Mouse (Mus musculus) lung, embryonic 15.5 days (tissue): ENCODE data around the gene Crip1. TPM values are rescaled to one million over a fixed set of nuclear protein-coding genes. Genes with fewer than 3 reads are reported as not detected.

ENCODE experiments used
- ATAC-seq: fragments of 200-750 bp; cut with Nextera tagmentation; 2 replicates; pipeline ENCODE4 v1.8.0; 2017; ENCODE audit warnings: moderate number of reproducible peaks, borderline replicate concordance; ENCODE audit not compliant: low FRiP score, low TSS enrichment; ENCODE audit errors: extremely low read depth
- H3K27ac ChIP-seq: fragments of 300-500 bp; sonication (generic); 2 replicates; pipeline ENCODE4 v1.5.1; 2015; ENCODE audit warnings: moderate library complexity, mild to moderate bottlenecking, inconsistent platforms
- H3K27me3 ChIP-seq: fragments of 300-500 bp; sonication (generic); 2 replicates; pipeline ENCODE4 v1.6.1; 2015; ENCODE audit warnings: inconsistent platforms
- H3K36me3 ChIP-seq: fragments of 300-500 bp; sonication (generic); 2 replicates; pipeline ENCODE4 v1.6.1; 2015; ENCODE audit warnings: inconsistent platforms
- H3K4me1 ChIP-seq: fragments of 300-500 bp; sonication (generic); 2 replicates; pipeline ENCODE4 v1.6.1; 2015; ENCODE audit warnings: inconsistent platforms
- H3K4me2 ChIP-seq: fragments of 300-500 bp; sonication (generic); 2 replicates; pipeline ENCODE4 v1.6.1; 2015; ENCODE audit warnings: inconsistent platforms, mild to moderate bottlenecking, moderate library complexity
- H3K4me3 ChIP-seq: fragments of 300-500 bp; sonication (generic); 2 replicates; pipeline ENCODE4 v1.5.1; 2015; ENCODE audit warnings: mild to moderate bottlenecking, inconsistent platforms
- H3K9ac ChIP-seq: fragments of 300-500 bp; sonication (generic); 2 replicates; pipeline ENCODE4 v1.6.1; 2015; ENCODE audit warnings: inconsistent platforms
- H3K9me3 ChIP-seq: fragments of 300-500 bp; sonication (generic); 2 replicates; pipeline ENCODE4 v1.6.1; 2016; ENCODE audit warnings: inconsistent platforms
- WGBS: fragments of 180-500 bp; shearing (Covaris S2); methylation state at CpG from one replicate; pipeline ENCODE4 v1.1.7; 2015; 5-methylcytosine and 5-hydroxymethylcytosine counted together
- polyA plus RNA-seq: library from polyadenylated mRNA; unstranded; fragments of >200 nt; fragmentation: Nextera tagmentation; extraction: Ambion mirVana; gene quantifications from 2 replicates; pipeline ENCODE4 v1.2.1, GENCODE M21; 2015

Crip1 gene
- polyA plus RNA-seq, 1 experiment from 2014 or later = 454 TPM

DNA sequence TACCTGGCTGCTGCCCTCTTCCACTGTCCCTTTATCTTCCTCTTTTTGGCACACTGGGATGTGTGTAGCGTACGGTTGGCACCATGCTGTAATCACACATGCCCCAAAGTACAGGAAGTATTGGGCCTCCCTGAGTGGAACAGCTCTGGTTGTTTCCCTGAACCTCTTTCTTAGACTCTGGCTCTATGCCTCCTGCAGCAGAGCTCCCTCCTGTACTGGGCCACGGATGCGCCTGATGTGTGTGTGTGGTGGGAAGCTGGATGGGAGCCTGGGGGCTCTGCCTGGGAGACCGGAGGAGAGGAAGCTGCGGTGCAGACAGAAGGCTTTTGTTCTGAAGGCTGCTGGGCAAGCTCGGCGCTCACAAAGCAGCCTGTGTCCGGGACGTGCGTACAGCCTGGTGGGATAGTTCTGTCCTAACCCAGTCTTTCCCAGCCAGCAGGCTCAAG is 17.5 kb downstream of the Crip1 start:
- H3K4me3 ChIP-seq = no peak overlapping the region

DNA sequence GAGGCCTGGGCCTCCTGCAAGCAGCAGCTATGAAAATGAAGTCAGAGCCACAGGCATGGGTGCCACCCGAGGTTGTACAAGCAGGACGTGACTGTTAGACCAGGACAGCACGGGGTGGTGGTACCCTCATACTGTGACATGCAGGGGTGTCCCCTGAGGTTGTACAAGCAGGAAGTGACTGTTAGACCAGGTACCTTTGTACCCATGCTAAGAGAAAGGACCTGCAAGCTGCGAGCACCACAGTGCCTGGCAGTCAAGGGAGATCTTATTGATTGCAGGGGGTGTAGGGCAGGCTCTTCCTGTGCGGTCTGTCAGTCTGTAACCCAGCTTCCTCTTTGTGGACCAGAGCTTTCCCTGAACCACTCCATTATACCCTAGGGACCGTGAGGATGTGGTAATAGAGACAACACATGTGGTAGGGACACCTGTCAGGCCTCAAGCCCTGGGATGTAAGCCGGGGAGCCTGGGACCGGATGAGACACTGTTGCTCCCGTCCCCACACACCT is 22.0 kb downstream of the Crip1 start:
- H3K4me3 ChIP-seq = no peak overlapping the region
- WGBS = 83% methylated on average over 9 of the region's 9 CpGs
- H3K4me2 ChIP-seq = no peak overlapping the region
- H3K27me3 ChIP-seq = no peaks in the 10 kb centered on the region
- no peak overlapping the region for H3K9ac ChIP-seq
- no peaks in the 10 kb centered on the region for H3K4me1 ChIP-seq
- H3K27ac ChIP-seq = no peak overlapping the region
- no peaks in the 10 kb centered on the region for H3K9me3 ChIP-seq
- peaks cover 10% of the 10 kb centered on the region for H3K36me3 ChIP-seq
- peak; percentile 40; the same call in 1 of the 2 replicates for ATAC-seq

More for the DNA sequence above, 17.5 kb downstream of the Crip1 start:
- Histone ChIP-seq H3K36me3 (peaks cover 16% of the 10 kb centered on the region), H3K4me2 (no peak overlapping the region), H3K27me3 (no peaks in the 10 kb centered on the region), H3K27ac (no peak overlapping the region), H3K9ac (no peak overlapping the region), H3K4me1 (no peaks in the 10 kb centered on the region), H3K9me3 (no peaks in the 10 kb centered on the region)
- ATAC-seq = no peak
- 72% methylated on average over 11 of the region's 11 CpGs for WGBS

DNA sequence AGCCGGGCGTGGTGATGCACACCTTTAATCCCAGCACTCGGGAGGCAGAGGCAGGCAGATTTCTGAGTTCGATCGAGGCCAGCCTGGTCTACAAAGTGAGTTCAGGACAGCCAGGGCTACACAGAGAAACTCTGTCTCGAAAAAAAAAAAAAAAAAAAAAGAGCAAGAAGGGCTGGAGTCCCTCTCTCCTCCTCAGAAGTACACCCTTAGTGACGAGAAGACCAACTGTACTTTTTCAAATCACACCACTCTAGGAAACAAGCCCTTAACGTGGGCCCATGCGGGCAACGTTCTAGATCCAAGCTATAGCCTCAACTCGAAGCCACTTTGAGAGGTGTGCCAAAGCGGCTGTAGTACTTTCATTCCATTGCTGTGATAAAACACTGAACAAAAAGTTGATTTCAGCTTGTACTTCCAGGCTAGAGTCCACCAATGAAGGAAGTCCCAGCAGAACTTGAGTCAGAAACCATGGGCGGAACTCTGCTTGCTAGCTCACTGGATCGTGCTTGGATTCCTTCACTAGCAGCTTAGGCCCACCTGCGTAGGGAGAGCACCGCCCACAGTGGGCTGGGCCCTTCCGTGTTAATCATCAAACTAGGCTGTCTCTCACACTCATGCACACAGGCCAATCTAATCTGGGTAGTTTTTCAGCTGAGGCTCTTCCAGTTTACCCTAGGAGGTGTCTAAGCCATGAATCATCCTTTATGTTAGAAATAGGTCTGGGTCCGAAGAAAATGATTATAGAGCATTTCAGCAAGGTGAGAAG is 31.0 kb downstream of the Crip1 start:
- H3K27ac ChIP-seq = no peak overlapping the region
- H3K9me3 ChIP-seq = no peaks in the 10 kb centered on the region
- 81% methylated on average over 18 of the region's 18 CpGs for WGBS
- H3K9ac ChIP-seq = no peak overlapping the region
- H3K4me3 ChIP-seq = no peak overlapping the region
- no peak for ATAC-seq
- no peaks in the 10 kb centered on the region for H3K27me3 ChIP-seq
- H3K4me1 ChIP-seq = no peaks in the 10 kb centered on the region
- H3K36me3 ChIP-seq = no peaks in the 10 kb centered on the region
- no peak overlapping the region for H3K4me2 ChIP-seq

DNA sequence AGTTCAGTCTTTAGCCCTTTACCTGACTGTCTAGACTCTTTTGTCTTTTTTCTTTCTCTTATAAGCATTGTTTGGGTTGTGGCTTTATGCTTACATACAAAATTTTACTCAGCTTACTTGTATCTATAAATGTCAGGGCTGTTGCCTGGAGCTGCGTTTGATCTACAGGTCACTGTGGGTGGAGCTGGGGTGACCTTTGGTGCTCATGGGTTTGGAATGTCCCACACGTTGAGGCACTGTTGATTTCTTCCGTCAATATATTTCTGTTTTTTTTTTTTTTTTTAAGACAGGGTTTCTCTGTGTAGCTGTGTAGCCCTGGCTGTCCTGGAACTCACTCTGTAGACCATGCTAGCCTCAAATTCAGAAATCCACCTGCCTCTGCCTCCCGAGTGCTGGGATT is 34.9 kb downstream of the Crip1 start:
- Histone ChIP-seq H3K9ac (no peak overlapping the region), H3K4me2 (no peak overlapping the region), H3K27ac (no peak overlapping the region), H3K36me3 (no peaks in the 10 kb centered on the region), H3K4me1 (peaks cover 2% of the 10 kb centered on the region), H3K9me3 (no peaks in the 10 kb centered on the region), H3K27me3 (peaks cover 10% of the 10 kb centered on the region), H3K4me3 (no peak overlapping the region)
- no peak for ATAC-seq
- 37% methylated on average over 4 of the region's 4 CpGs for WGBS

DNA sequence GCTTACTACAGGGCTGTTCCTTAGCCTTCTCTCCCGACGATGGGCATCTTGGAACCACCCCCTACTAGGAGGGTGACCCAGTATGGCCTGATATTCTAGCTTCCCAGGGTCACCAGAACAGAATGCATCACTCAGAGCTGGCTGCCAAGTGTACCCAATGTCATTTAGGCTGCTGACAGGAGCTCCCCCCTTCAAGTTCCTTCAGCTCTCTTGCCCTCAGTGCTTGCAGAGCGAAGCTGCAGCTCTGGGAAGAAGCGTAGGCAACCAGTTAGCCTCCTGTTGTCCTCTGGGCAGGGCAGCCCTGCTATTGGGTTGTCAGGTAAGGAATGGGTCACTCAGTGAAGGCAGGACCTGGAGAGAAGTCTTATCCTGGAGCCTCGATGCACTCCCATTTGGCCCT is 38.8 kb downstream of the Crip1 start:
- Histone ChIP-seq H3K4me1 (peaks cover 23% of the 10 kb centered on the region), H3K4me2 (peak overlapping the region; percentile 96; the same call in 1 of the 2 replicates), H3K9me3 (no peaks in the 10 kb centered on the region), H3K9ac (no peak overlapping the region), H3K4me3 (peak overlapping the region; percentile 61; the same call in 1 of the 2 replicates), H3K27me3 (peaks cover 38% of the 10 kb centered on the region), H3K36me3 (no peaks in the 10 kb centered on the region; the same call in 1 of the 2 replicates), H3K27ac (no peak overlapping the region)
- no peak for ATAC-seq
- WGBS = 51% methylated on average over 5 of the region's 5 CpGs

DNA sequence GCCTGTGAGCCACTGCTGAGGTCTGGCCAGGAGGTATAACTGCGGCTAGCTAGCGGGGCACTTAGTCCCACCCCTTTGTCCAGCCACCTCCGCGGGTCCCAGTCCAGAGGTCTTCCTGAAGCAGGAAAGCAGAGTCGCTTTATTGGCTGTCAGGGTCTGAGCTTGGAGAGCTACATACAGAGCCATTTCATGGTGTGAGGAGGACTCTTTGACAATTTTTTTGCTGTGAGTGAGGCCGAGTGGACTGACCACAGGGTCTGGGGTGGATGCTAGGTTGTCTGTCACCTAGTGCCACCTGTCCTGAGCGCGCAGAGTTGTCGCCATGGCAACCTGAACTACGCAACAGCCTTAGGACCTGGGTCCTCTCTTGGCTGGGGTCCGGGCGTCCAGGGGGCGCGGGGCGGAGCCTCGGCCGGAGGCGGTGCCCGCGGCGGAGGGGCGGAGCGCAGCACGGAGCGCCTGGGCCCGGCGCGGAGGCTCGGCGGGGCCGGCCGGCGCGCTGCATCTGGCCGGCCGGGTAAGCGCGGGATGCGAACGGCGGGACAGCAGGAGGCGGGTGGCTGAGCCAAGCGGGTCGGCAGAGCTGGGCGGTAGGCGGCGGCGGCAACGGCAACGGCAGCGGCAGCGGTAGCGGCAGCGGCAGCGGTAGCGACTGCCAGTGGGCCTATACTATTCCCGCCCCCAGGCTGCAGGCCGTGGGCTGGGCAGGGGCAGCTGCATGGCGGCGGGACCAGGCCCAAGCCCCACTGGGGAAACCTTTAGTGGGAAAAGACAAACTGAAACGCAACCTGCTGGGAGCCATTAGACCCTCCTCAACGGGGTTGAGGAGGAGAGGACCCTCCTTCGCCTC is 39.6 kb downstream of the Crip1 start, which contains the start of gene Tmem121:
Gene Tmem121 (plus strand): TSS at position 489 of the 850 bp plus-strand sequence.
- ATAC-seq = no peak
- H3K4me3 ChIP-seq = peak within 1 kb of the TSS; percentile 61
- H3K27me3 ChIP-seq = peaks cover 38% of the 10 kb centered on the region
- H3K36me3 ChIP-seq = no peaks in the 10 kb centered on the region; the same call in 1 of the 2 replicates
- peaks cover 23% of the 10 kb centered on the region for H3K4me1 ChIP-seq
- peak within 1 kb of the TSS; percentile 68 for H3K9ac ChIP-seq
- WGBS = 2% methylated on average over 63 of the region's 63 CpGs
- peak within 1 kb of the TSS; percentile 96 for H3K4me2 ChIP-seq
- no peaks in the 10 kb centered on the region for H3K9me3 ChIP-seq
- no peak within 1 kb of the TSS for H3K27ac ChIP-seq

DNA sequence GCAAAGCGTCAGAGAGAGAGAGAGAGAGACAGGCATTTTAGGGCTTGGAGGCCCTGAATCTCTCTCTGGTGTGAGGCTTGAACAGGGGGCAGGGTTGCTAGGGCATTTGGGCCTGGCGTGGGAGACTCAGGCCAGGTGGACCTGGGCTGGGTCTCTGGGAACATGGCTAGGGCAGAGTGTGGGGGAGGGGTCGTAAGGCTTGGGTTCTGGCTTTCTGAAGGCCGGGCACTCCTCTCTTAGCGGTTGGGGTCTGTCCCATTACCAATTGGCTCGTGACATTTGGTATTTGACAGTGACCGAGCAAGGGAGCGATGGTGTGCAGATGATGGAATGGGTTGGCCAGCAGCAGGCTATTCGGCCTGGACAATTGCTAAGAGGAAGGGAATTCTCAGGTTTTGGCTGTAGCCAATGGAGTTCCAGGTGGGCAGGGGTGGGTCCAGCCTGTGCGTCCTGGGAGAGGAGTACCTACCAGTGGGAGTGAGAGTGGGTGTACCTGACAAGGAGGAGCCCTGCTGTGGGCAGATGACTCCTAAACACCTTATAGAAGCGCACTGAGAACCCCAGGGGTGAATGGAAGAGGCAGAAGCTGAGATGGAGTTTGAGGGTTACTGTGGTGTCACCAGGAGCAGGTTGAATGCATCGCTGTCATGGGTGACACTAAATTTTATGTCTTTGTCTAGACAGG is 40.4 kb downstream of the Crip1 start:
- H3K4me1 ChIP-seq = peaks cover 23% of the 10 kb centered on the region
- H3K4me3 ChIP-seq = peak overlapping the region; percentile 61
- ATAC-seq = no peak
- 44% methylated on average over 12 of the region's 12 CpGs for WGBS
- H3K9ac ChIP-seq = peak overlapping the region; percentile 68
- peaks cover 38% of the 10 kb centered on the region for H3K27me3 ChIP-seq
- H3K36me3 ChIP-seq = no peaks in the 10 kb centered on the region; the same call in 1 of the 2 replicates
- H3K9me3 ChIP-seq = no peaks in the 10 kb centered on the region
- no peak overlapping the region for H3K27ac ChIP-seq
- peak overlapping the region; percentile 96 for H3K4me2 ChIP-seq

DNA sequence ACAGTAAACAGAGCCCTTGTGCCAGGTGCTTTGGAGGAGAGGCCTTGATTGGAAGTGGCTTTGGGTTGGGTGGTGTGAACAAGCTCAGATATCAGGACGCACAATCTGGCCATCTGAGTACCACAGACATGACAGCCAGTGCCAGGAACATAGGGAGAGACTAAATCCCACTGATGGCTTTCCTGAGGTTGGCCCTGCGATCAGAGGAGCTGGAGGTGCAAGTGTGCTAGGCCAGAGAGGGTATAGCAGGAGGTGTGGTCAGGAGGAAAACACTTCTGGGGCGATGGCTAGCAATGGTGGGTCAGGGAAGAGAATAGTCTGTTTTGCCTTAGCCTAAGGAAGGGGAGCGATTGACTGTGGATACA is 40.9 kb downstream of the Crip1 start:
- H3K27ac ChIP-seq = no peak overlapping the region
- ATAC-seq = no peak
- H3K36me3 ChIP-seq = no peaks in the 10 kb centered on the region; the same call in 1 of the 2 replicates
- H3K9me3 ChIP-seq = no peaks in the 10 kb centered on the region
- peak overlapping the region; percentile 34 for H3K4me3 ChIP-seq
- peaks cover 38% of the 10 kb centered on the region for H3K27me3 ChIP-seq
- H3K4me2 ChIP-seq = peak overlapping the region; percentile 96
- no peak overlapping the region for H3K9ac ChIP-seq
- H3K4me1 ChIP-seq = peaks cover 23% of the 10 kb centered on the region
- 46% methylated on average over 4 of the region's 4 CpGs for WGBS

DNA sequence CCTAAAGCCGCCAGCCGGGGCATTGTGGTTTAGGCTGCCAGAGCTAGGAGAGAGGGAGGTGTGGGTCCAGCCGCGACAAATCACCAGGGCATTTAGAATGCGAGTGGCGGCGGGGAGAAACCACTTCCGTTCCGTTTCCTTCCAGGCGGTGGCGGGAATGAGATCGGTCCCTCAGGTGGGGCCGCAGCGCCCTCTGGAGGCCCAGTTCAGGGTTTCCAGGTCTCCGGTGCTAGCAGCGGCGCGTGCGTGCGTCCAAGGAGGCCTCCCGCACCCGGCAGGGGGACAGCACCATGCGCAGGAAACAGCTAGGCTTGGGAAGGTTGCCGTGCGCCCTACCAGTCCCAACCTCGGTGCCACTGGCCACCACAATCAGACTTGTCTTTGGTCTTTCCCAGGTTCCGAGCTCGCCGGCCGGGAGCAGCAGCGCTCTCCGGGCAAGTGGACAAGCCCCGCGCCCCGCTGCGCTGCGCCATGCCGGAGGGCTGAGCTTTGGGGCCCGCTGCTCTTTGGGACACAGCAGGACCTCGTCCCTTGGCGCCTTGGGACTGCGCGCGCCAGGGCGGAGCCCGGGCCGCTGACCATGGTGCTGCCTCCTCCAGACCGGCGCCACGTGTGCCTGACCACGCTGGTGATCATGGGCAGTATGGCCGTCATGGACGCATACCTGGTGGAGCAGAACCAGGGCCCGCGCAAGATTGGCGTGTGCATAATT is 41.6 kb downstream of the Crip1 start:
- peak; percentile 71; the same call in 1 of the 2 replicates for ATAC-seq
- H3K4me3 ChIP-seq = peak overlapping the region; percentile 34
- no peak overlapping the region for H3K27ac ChIP-seq
- H3K4me1 ChIP-seq = peaks cover 23% of the 10 kb centered on the region
- H3K9ac ChIP-seq = no peak overlapping the region
- no peaks in the 10 kb centered on the region; the same call in 1 of the 2 replicates for H3K36me3 ChIP-seq
- WGBS = 2% methylated on average over 56 of the region's 56 CpGs
- H3K27me3 ChIP-seq = peaks cover 38% of the 10 kb centered on the region
- peak overlapping the region; percentile 96 for H3K4me2 ChIP-seq
- H3K9me3 ChIP-seq = no peaks in the 10 kb centered on the region

DNA sequence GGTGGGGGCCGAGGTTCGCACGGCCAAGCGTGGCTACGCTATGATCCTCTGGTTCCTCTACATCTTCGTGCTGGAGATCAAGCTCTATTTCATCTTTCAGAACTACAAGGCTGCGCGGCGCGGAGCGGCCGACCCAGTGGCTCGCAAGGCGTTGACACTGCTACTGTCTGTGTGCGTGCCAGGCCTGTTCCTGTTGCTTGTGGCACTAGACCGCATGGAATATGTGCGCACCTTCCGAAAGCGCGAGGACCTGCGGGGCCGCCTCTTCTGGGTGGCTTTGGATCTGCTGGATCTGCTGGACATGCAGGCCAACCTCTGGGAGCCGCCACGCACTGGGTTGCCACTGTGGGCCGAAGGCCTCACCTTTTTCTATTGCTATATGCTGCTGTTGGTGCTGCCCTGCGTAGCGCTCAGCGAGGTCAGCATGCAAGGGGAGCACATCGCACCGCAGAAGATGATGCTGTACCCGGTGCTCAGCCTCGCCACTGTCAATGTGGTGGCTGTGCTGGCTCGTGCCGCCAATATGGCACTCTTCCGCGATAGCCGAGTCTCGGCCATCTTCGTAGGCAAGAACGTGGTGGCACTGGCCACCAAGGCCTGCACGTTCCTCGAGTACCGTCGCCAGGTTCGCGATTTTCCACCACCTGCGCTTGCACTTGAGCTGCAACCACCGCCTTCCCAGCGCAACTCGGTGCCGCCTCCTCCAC is 42.4 kb downstream of the Crip1 start:
- 82% methylated on average over 51 of the region's 51 CpGs for WGBS
- Histone ChIP-seq H3K4me1 (peaks cover 23% of the 10 kb centered on the region), H3K27ac (no peak overlapping the region), H3K27me3 (peaks cover 38% of the 10 kb centered on the region), H3K9me3 (no peaks in the 10 kb centered on the region), H3K4me3 (no peak overlapping the region), H3K9ac (no peak overlapping the region), H3K4me2 (no peak overlapping the region; the same call in 1 of the 2 replicates), H3K36me3 (no peaks in the 10 kb centered on the region; the same call in 1 of the 2 replicates)
- no peak for ATAC-seq
